Mouse (Mus musculus) heart, postnatal 0 days (tissue): ENCODE results near the gene Tmem60. TPM values are rescaled to one million over a fixed set of nuclear protein-coding genes. Genes with fewer than 3 reads are reported as not detected.

Experiments used
- ATAC-seq: fragments of 200-750 bp; cut with Nextera tagmentation; 2 replicates; pipeline ENCODE4 v1.8.0; 2017; ENCODE audit warnings: low read depth, moderate number of reproducible peaks, moderate library complexity; ENCODE audit not compliant: insufficient read depth
- DNase-seq: peaks from one replicate; pipeline ENCODE4 v3.0.0-alpha.2; 2016; ENCODE audit warnings: low spot score
- H3K27ac ChIP-seq: fragments of 300-500 bp; sonication (generic); 2 replicates; pipeline ENCODE4 v1.5.1; 2014; ENCODE audit warnings: low read depth, mild to moderate bottlenecking
- H3K27me3 ChIP-seq: fragments of 300-500 bp; sonication (generic); 2 replicates; pipeline ENCODE4 v1.6.1; 2014; ENCODE audit warnings: low read length, mixed read lengths; ENCODE audit not compliant: control insufficient read depth, insufficient read depth
- H3K36me3 ChIP-seq: fragments of 300-500 bp; sonication (generic); replicated peaks from 2 replicates; pipeline ENCODE4 v1.6.1; 2014; ENCODE audit warnings: low read length, mixed read lengths; ENCODE audit not compliant: control insufficient read depth, insufficient read depth
- H3K4me1 ChIP-seq: fragments of 300-500 bp; sonication (generic); 2 replicates; pipeline ENCODE4 v1.6.1; 2014; ENCODE audit warnings: antibody characterized with exemption; ENCODE audit not compliant: control insufficient read depth, insufficient read depth
- H3K4me2 ChIP-seq: fragments of 300-500 bp; sonication (generic); 2 replicates; pipeline ENCODE4 v1.6.1; 2014; ENCODE audit warnings: low read depth, mild to moderate bottlenecking, low read length, moderate library complexity
- H3K4me3 ChIP-seq: fragments of 300-500 bp; sonication (generic); 2 replicates; pipeline ENCODE4 v1.5.1; 2014; ENCODE audit warnings: low read depth, low read length
- H3K9ac ChIP-seq: fragments of 300-500 bp; sonication (generic); replicated peaks from 2 replicates; pipeline ENCODE4 v1.6.1; 2014; ENCODE audit warnings: low read depth, low read length, mixed read lengths
- H3K9me3 ChIP-seq: fragments of 300-500 bp; sonication (generic); replicated peaks from 2 replicates; pipeline ENCODE4 v1.6.1; 2016; ENCODE audit warnings: low read length; ENCODE audit not compliant: control insufficient read depth
- CTCF ChIP-seq: IDR thresholded peaks from 2 replicates; pipeline ENCODE4 v1.5.1; 2016; ENCODE audit warnings: antibody characterized with exemption, control low read depth, low read depth
- EP300 ChIP-seq: IDR thresholded peaks from 2 replicates; pipeline ENCODE4 v1.6.1; 2016; ENCODE audit warnings: antibody characterized with exemption, low read depth
- WGBS: fragments of 180-500 bp; shearing (Covaris S2); extraction: QIAGEN DNeasy Blood & Tissue Kit; methylation state at CpG from one replicate; pipeline ENCODE4 v1.1.7; 2014; 5-methylcytosine and 5-hydroxymethylcytosine counted together
- polyA plus RNA-seq: library from polyadenylated mRNA; unstranded; fragments of >200 nt; fragmentation: Nextera tagmentation; extraction: Ambion mirVana; gene quantifications from 2 replicates; pipeline ENCODE4 v1.2.1, GENCODE M21; 2015
- total RNA-seq: library from RNA; depleted of rRNA; stranded (reverse); fragments of >200 nt; gene quantifications from 2 replicates; pipeline ENCODE4 v1.2.3, GENCODE M21; 2014; ENCODE audit warnings: low replicate concordance; rRNA removed

Gene Tmem60
- total and polyA plus RNA-seq, 2 experiments from 2014 or later: 8.4 to 57.5 TPM

DNA sequence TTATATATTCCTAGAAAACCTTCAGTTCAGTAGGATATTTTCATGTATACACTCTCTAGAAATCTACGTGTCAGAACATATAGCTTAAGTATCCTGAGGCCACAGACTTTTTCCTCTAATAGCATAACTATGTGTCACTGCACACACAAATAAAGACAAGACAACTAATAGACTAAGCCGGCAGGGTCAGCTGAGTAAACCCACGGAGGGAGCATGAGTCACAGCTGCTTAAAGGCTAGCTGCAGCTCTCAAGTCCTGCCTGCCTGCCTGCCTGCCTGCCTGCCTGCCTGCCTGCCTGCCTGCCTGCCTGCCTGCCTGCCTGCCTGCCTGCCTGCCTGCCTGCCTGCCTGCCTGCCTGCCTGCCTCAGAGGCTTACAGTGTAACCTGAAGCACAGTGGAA lies 43.5 kb downstream of the Tmem60 start:
- no peak overlapping the region for H3K4me3 ChIP-seq
- no peaks in the 10 kb centered on the region; the same call in 1 of the 2 replicates for H3K36me3 ChIP-seq
- H3K4me2 ChIP-seq: no peak overlapping the region
- no peak overlapping the region for H3K9ac ChIP-seq
- no peaks in the 10 kb centered on the region for H3K9me3 ChIP-seq
- DNase-seq: no peak
- no peak overlapping the region for H3K27ac ChIP-seq
- no peaks in the 10 kb centered on the region for H3K27me3 ChIP-seq
- ATAC-seq: no peak
- WGBS: 57% methylated on average over 3 of the region's 3 CpGs
- peaks cover 15% of the 10 kb centered on the region for H3K4me1 ChIP-seq
- TF ChIP-seq CTCF: no peak
- no peak for TF ChIP-seq EP300

DNA sequence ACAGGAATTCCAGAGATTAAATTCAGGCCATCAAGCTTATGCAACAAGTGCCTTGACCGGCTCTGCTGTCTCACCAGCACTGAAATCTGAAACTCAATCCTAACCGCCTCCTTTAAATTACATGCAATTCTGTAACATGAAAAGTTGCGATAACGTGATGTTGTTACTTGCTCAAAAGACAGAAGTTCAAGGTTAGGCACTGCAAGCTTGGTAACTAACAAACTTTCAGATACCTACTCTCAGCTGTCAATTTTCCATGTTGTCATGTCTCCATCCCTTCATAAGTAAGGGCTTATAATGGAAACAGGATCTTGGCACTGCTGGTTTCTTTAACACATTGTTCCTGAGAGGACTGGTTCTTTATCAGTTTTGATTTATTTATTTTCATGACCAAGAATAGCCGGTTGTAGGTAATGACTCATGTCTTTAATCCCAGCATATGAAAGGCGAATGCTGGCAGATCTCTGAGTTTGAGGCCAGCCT lies 47.7 kb downstream of the Tmem60 start:
- Histone ChIP-seq H3K4me2 (peak overlapping the region; percentile 34), H3K4me3 (no peak overlapping the region), H3K36me3 (no peaks in the 10 kb centered on the region), H3K27me3 (no peaks in the 10 kb centered on the region), H3K27ac (peak overlapping the region; percentile 86), H3K4me1 (peaks cover 29% of the 10 kb centered on the region), H3K9me3 (no peaks in the 10 kb centered on the region), H3K9ac (no peak overlapping the region)
- TF ChIP-seq CTCF (no peak), EP300 (no peak)
- peak; percentile 82 for DNase-seq
- WGBS: 21% methylated on average over 6 of the region's 6 CpGs
- ATAC-seq: peak; percentile 63

DNA sequence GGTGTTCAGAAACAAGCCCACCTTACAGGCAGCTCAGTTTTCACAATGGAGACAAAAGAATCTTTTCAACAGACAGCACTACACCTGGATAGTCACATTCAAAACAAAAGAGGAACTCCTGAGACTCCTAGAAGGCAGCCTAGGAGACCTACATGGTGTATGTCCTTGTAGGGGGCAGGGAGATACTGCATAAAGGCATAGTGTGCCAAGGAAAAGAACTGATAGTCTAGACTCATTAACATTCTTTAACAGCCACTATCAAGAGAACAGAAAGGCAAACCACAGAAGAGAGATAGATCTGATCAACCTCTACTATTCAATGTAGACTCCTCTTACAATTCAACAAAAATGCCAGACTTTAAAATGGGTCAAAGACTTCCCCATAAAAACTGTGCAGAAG lies 48.4 kb downstream of the Tmem60 start:
- Histone ChIP-seq H3K27ac (peak overlapping the region; percentile 86), H3K4me1 (peaks cover 36% of the 10 kb centered on the region), H3K9ac (no peak overlapping the region), H3K27me3 (no peaks in the 10 kb centered on the region), H3K9me3 (no peaks in the 10 kb centered on the region), H3K4me3 (no peak overlapping the region), H3K36me3 (no peaks in the 10 kb centered on the region), H3K4me2 (peak overlapping the region; percentile 34)
- peak; percentile 75 for ATAC-seq
- no peak for DNase-seq
- TF ChIP-seq CTCF (no peak), EP300 (no peak)

DNA sequence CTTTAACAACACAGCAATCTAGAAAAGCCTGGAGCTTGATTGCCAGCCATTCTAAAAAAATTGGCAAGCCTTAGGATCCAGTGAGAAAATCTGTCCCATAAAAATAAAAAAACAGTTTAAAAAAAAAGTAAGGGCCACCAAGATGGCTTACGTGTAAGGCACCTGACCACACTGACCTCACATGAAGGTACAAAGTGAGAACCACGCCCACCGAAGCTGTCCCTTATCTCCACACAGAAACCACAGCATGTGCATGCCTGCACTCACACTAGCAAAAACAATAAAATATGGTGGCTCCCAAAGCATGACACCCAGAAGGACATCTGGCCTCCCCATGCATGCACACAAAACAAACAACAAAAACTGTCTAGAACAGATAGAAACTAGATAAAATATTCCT lies 49.3 kb downstream of the Tmem60 start:
- Histone ChIP-seq H3K27me3 (no peaks in the 10 kb centered on the region), H3K9me3 (no peaks in the 10 kb centered on the region), H3K9ac (no peak overlapping the region), H3K4me1 (peaks cover 45% of the 10 kb centered on the region), H3K4me3 (no peak overlapping the region), H3K27ac (peak overlapping the region; percentile 86), H3K4me2 (peak overlapping the region; percentile 34; the same call in 1 of the 2 replicates), H3K36me3 (no peaks in the 10 kb centered on the region)
- no peak for ATAC-seq
- no peak for DNase-seq
- TF ChIP-seq EP300: no peak
- TF ChIP-seq CTCF: no peak
- WGBS: 48% methylated on average over 3 of the region's 3 CpGs

DNA sequence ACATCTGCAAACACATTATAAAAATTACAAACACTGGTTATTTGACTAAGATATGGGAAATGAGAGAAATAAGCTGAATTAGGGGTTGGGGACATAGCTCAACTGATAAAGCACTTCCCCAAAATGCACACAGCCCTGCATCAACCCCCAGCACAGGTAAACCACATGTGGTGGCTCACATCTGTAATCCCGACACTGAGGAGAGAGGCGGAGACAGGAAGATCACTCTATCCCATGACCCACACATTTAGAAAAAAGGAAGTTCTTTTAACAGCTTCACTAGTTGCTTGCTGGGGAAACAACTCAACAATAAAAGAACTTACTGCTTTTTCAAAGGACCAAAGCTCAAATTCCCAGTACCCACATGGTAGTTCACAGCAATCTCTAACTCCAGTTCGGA lies 50.6 kb downstream of the Tmem60 start:
- WGBS: 88% methylated on average over 3 of the region's 3 CpGs
- Histone ChIP-seq H3K27me3 (no peaks in the 10 kb centered on the region), H3K36me3 (no peaks in the 10 kb centered on the region), H3K4me2 (no peak overlapping the region), H3K27ac (no peak overlapping the region), H3K9ac (no peak overlapping the region), H3K4me1 (peaks cover 50% of the 10 kb centered on the region), H3K4me3 (no peak overlapping the region), H3K9me3 (no peaks in the 10 kb centered on the region)
- ATAC-seq (no peak), DNase-seq (no peak)
- TF ChIP-seq EP300 (no peak), CTCF (no peak)

DNA sequence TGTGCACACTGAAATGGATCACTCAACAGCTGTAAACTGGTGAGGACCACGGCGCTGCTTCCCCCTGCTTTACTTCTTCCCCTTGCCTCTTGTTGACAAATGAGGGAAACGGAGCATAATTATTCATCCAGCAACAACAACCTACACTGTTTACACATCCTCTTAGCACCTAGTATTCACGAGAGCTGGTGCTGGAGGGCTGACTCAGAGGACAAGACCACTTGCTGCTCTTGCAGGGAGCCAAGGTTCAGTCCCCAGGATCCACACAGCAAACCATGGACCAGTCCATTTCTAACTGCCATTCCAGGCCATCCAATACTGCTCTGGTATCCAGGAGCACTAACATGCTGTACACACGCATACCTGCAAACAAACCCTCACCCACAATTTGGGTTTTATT lies 53.9 kb downstream of the Tmem60 start:
- Histone ChIP-seq H3K9ac (peak overlapping the region; percentile 37; the same call in 1 of the 2 replicates), H3K9me3 (no peaks in the 10 kb centered on the region), H3K4me2 (no peak overlapping the region), H3K27ac (peak overlapping the region; percentile 48), H3K36me3 (no peaks in the 10 kb centered on the region), H3K27me3 (no peaks in the 10 kb centered on the region), H3K4me1 (peaks cover 54% of the 10 kb centered on the region), H3K4me3 (no peak overlapping the region)
- no peak for ATAC-seq
- no peak for DNase-seq
- TF ChIP-seq EP300 (no peak), CTCF (no peak)
- 68% methylated on average over 5 of the region's 5 CpGs for WGBS

Other genes starting within 250 kb of the Tmem60 start
- gene Phtf2, start 67 bp upstream of the Tmem60 start, total RNA-seq: 38.1 and 50.9 TPM in 2 replicates
- gene Phtf2, start 67 bp upstream of the Tmem60 start, polyA plus RNA-seq: 33.5 and 39.2 TPM in 2 replicates
- gene Rsbn1l, start 74.2 kb downstream of the Tmem60 start, total RNA-seq: 8.5 and 9.1 TPM in 2 replicates
- 9.2 and 9.4 TPM in 2 replicates for gene Rsbn1l, start 74.2 kb downstream of the Tmem60 start, polyA plus RNA-seq
- gene Ptpn12, start 173.7 kb downstream of the Tmem60 start, total RNA-seq: 23.7 and 23.8 TPM in 2 replicates
- 10.3 and 11.6 TPM in 2 replicates for gene Ptpn12, start 173.7 kb downstream of the Tmem60 start, polyA plus RNA-seq